Mouse (Mus musculus) liver, adult 2 months (tissue): ENCODE measurements around the gene Gm47283. TPM values are rescaled to one million over a fixed set of nuclear protein-coding genes. Genes with fewer than 3 reads are reported as not detected.
"Not testable (repeated sequence)": the region's sequence is repeated elsewhere in the genome, so short reads cannot be mapped to it uniquely, and the experiment has no call there.

Source experiments
- DNase-seq: peaks from one replicate; pipeline ENCODE4 v3.0.0-alpha.2; 2011; ENCODE audit warnings: low read depth, low spot score; ENCODE audit errors: extremely low read depth
- H3K27ac ChIP-seq: fragments of 200-500 bp; replicated peaks from 2 replicates; pipeline ENCODE4 v1.5.1; 2012; ENCODE audit warnings: low read depth, mild to moderate bottlenecking, control low read depth, inconsistent platforms, low read length; ENCODE audit not compliant: insufficient read depth
- H3K27me3 ChIP-seq: fragments of 200-500 bp; 2 replicates; pipeline ENCODE4 v1.6.1; 2012; ENCODE audit warnings: mild to moderate bottlenecking, moderate library complexity, low read length, inconsistent platforms; ENCODE audit not compliant: control insufficient read depth, insufficient read depth
- H3K36me3 ChIP-seq: fragments of 200-500 bp; 2 replicates; pipeline ENCODE4 v1.6.1; 2012; ENCODE audit warnings: low read length, inconsistent platforms; ENCODE audit not compliant: control insufficient read depth, insufficient read depth
- H3K4me1 ChIP-seq: fragments of 200-500 bp; 2 replicates; pipeline ENCODE4 v1.6.1; 2011; ENCODE audit warnings: low read length; ENCODE audit not compliant: control insufficient read depth, insufficient read depth
- H3K4me3 ChIP-seq: fragments of 200-500 bp; 2 replicates; pipeline ENCODE4 v1.5.1; 2011; ENCODE audit warnings: low read depth, mild to moderate bottlenecking, control low read depth, low read length, moderate library complexity; ENCODE audit not compliant: insufficient read depth
- H3K79me2 ChIP-seq: fragments of 200-500 bp; 2 replicates; pipeline ENCODE4 v1.6.1; 2012; ENCODE audit warnings: inconsistent platforms, mild to moderate bottlenecking, low read length, moderate library complexity; ENCODE audit not compliant: control insufficient read depth, insufficient read depth
- H3K9ac ChIP-seq: fragments of 200-500 bp; 2 replicates; pipeline ENCODE4 v1.6.1; 2012; ENCODE audit warnings: low read depth, mild to moderate bottlenecking, control low read depth, inconsistent platforms, low read length
- CTCF ChIP-seq: fragments of 200-500 bp; IDR thresholded peaks from 2 replicates; pipeline ENCODE4 v1.5.1; 2011; ENCODE audit warnings: low read depth, low read length, control low read depth
- POLR2A ChIP-seq: fragments of 200-500 bp; IDR thresholded peaks from 2 replicates; pipeline ENCODE4 v1.6.1; 2011; ENCODE audit warnings: low read length, control low read depth; ENCODE audit not compliant: insufficient read depth; ENCODE audit errors: extremely low read depth
- whole genome bisulfite sequencing: fragments of 180-500 bp; shearing (Covaris S2); methylation state at CpG from one replicate; pipeline ENCODE4 v1.1.7; 2018; 5-methylcytosine and 5-hydroxymethylcytosine counted together
- polyA plus RNA-seq: library from polyadenylated mRNA; depleted of rRNA; stranded (reverse); fragments of >200 nt; gene quantifications from 2 replicates; pipeline ENCODE4 v1.2.3, GENCODE M21; 2012
- total RNA-seq: library from RNA; depleted of rRNA; stranded (reverse); fragments of >200 nt; gene quantifications from 2 replicates; pipeline ENCODE4 v1.2.3, GENCODE M21; 2014

The Gm47283 gene
- total and polyA plus RNA-seq, 2 experiments: not detected

- Histone ChIP-seq H3K79me2 (no peaks in the 10 kb centered on the region), H3K36me3 (peaks cover 16% of the 10 kb centered on the region), H3K27ac (no peak overlapping the region), H3K27me3 (0 out of 2 replicates have a peak, but pooled peaks cover 2% of the 10 kb centered on the region), H3K4me1 (no peaks in the 10 kb centered on the region), H3K9ac (no peak overlapping the region), H3K4me3 (no peak overlapping the region)
- TF ChIP-seq POLR2A (no peak), CTCF (no peak)
- 47% methylated on average over 14 of the region's 14 CpGs for WGBS
- DNase-seq: peak; percentile 26
Observed at GRCm38 (mm10) chrY:90740013-90740561, 44.5 kb upstream of the Gm47283 start.

GRCm38 (mm10) chrY:90741006-90741405 lies 43.5 kb upstream of the Gm47283 start:
- not testable (repeated sequence) for H3K4me3 ChIP-seq, H3K4me1 ChIP-seq, DNase-seq, H3K27ac ChIP-seq, H3K79me2 ChIP-seq, H3K9ac ChIP-seq, H3K27me3 ChIP-seq
- H3K36me3 ChIP-seq: peaks cover 16% of the 10 kb centered on the region
- WGBS: 76% methylated on average over 38 of the region's 38 CpGs

GRCm38 (mm10) chrY:90741452-90742260 lies 42.9 kb upstream of the Gm47283 start:
- H3K27ac ChIP-seq, H3K9ac ChIP-seq, DNase-seq, H3K4me3 ChIP-seq, H3K4me1 ChIP-seq, H3K79me2 ChIP-seq, H3K27me3 ChIP-seq: not testable (repeated sequence)
- peaks cover 16% of the 10 kb centered on the region for H3K36me3 ChIP-seq
- 83% methylated on average over 43 of the region's 43 CpGs for WGBS

- H3K79me2 ChIP-seq, H3K4me1 ChIP-seq, DNase-seq, H3K4me3 ChIP-seq, H3K9ac ChIP-seq, H3K27ac ChIP-seq, H3K27me3 ChIP-seq: not testable (repeated sequence)
- peaks cover 16% of the 10 kb centered on the region for H3K36me3 ChIP-seq
- whole genome bisulfite sequencing: 89% methylated on average over 49 of the region's 49 CpGs
Observed at GRCm38 (mm10) chrY:90742261-90743052, 42.1 kb upstream of the Gm47283 start.

- H3K9ac ChIP-seq, H3K27me3 ChIP-seq, H3K27ac ChIP-seq, H3K4me1 ChIP-seq, H3K4me3 ChIP-seq, DNase-seq, H3K79me2 ChIP-seq: not testable (repeated sequence)
- 85% methylated on average over 37 of the region's 46 CpGs for WGBS
- H3K36me3 ChIP-seq: peaks cover 16% of the 10 kb centered on the region
Observed at GRCm38 (mm10) chrY:90743053-90743810, 41.3 kb upstream of the Gm47283 start.
